Mouse (Mus musculus) testis, postnatal 10 days (tissue): ENCODE results near the gene Glyctk.

ENCODE experiments used
- DNase-seq: peaks from one replicate; pipeline ENCODE4 v3.0.0; 2021; ENCODE audit warnings: low spot score

Glyctk gene

GRCm38 (mm10) chr9:106158037-106158491 lies at the start of gene Glyctk:
Glyctk (minus strand) TSS chr9:106158138.
- DNase-seq, result no peak

- DNase-seq, result no peak
These were observed 48.6 kb upstream of the Glyctk start for GRCm38 (mm10) chr9:106206515-106206914.

- no peak for DNase-seq
These were observed 47.9 kb upstream of the Glyctk start for GRCm38 (mm10) chr9:106205713-106206290.

GRCm38 (mm10) chr9:106203990-106204851 lies 46.3 kb upstream of the Glyctk start:
- no peak for DNase-seq

GRCm38 (mm10) chr9:106202819-106203636 lies 45.1 kb upstream of the Glyctk start, which contains the start of gene Twf2:
Twf2 (plus strand) TSS chr9:106203108.
- peak; percentile 95 for DNase-seq

- DNase-seq, result no peak
These were observed 44.0 kb upstream of the Glyctk start for GRCm38 (mm10) chr9:106201895-106202294.

- no peak for DNase-seq
These were observed 41.8 kb upstream of the Glyctk start, which contains the start of gene Ppm1m for GRCm38 (mm10) chr9:106199535-106200272. Ppm1m (minus strand) TSS chr9:106199746.

- DNase-seq, result peak; percentile 90
These were observed 41.1 kb upstream of the Glyctk start for GRCm38 (mm10) chr9:106198962-106199458.

- no peak for DNase-seq
These were observed 39.8 kb upstream of the Glyctk start for GRCm38 (mm10) chr9:106197732-106198131.

GRCm38 (mm10) chr9:106197081-106197713 lies 39.3 kb upstream of the Glyctk start:
- DNase-seq, result no peak

- no peak for DNase-seq
These were observed 37.8 kb upstream of the Glyctk start for GRCm38 (mm10) chr9:106195693-106196092.

- DNase-seq, result no peak
These were observed 36.2 kb upstream of the Glyctk start for GRCm38 (mm10) chr9:106193930-106194807.

GRCm38 (mm10) chr9:106192998-106193397 lies 35.1 kb upstream of the Glyctk start:
- DNase-seq, result no peak

GRCm38 (mm10) chr9:106192024-106192423 lies 34.1 kb upstream of the Glyctk start:
- no peak for DNase-seq

GRCm38 (mm10) chr9:106191355-106191754 lies 33.4 kb upstream of the Glyctk start:
- no peak for DNase-seq

GRCm38 (mm10) chr9:106183996-106184395 lies 26.1 kb upstream of the Glyctk start:
- DNase-seq, result no peak

- DNase-seq, result no peak
These were observed 24.2 kb upstream of the Glyctk start for GRCm38 (mm10) chr9:106182146-106182545.

- DNase-seq, result no peak
These were observed 22.0 kb upstream of the Glyctk start for GRCm38 (mm10) chr9:106179964-106180363.

GRCm38 (mm10) chr9:106179454-106179853 lies 21.5 kb upstream of the Glyctk start:
- DNase-seq, result no peak

GRCm38 (mm10) chr9:106177799-106178198 lies 19.9 kb upstream of the Glyctk start:
- no peak for DNase-seq
